Mouse (Mus musculus): ENCODE measurements around the gene Bcas1. TPM values are rescaled to one million over a fixed set of nuclear protein-coding genes. Genes with fewer than 3 reads are reported as not detected.
"Not testable (repeated sequence)": the region's sequence is repeated elsewhere in the genome, so short reads cannot be mapped to it uniquely, and the experiment has no call there.

Gene Bcas1
- 1 to 10 TPM; 1.7 to 1.9 TPM for total RNA-seq (2021)
- long read RNA-seq, experiment 1, partial matches to known transcripts: 0 of 3 reads
- long read RNA-seq, experiment 1, other reads (novel, unspliced or antisense): 3 of 3 reads
- long read RNA-seq, experiment 2: 0 reads

- no peak for DNase-seq
These were observed at the start of gene Bcas1 for GRCm38 (mm10) chr2:170427704-170428103. Bcas1 (minus strand) TSS chr2:170427845.

GRCm38 (mm10) chr2:170476643-170477042 lies 49.0 kb upstream of the Bcas1 start:
- no peak for DNase-seq

GRCm38 (mm10) chr2:170476215-170476614 lies 48.6 kb upstream of the Bcas1 start:
- no peak for DNase-seq

- no peak for DNase-seq
These were observed 47.5 kb upstream of the Bcas1 start for GRCm38 (mm10) chr2:170475164-170475563.

- DNase-seq: no peak
These were observed 46.5 kb upstream of the Bcas1 start for GRCm38 (mm10) chr2:170474125-170474524.

GRCm38 (mm10) chr2:170470591-170470990 lies 42.9 kb upstream of the Bcas1 start:
- no peak for DNase-seq

GRCm38 (mm10) chr2:170469616-170470308 lies 42.1 kb upstream of the Bcas1 start:
- DNase-seq: no peak

GRCm38 (mm10) chr2:170468009-170468408 lies 40.4 kb upstream of the Bcas1 start:
- DNase-seq: no peak

- DNase-seq: no peak
These were observed 37.2 kb upstream of the Bcas1 start for GRCm38 (mm10) chr2:170464817-170465216.

- no peak for DNase-seq
These were observed 34.0 kb upstream of the Bcas1 start for GRCm38 (mm10) chr2:170461652-170462051.

GRCm38 (mm10) chr2:170459805-170460204 lies 32.2 kb upstream of the Bcas1 start:
- no peak for DNase-seq

GRCm38 (mm10) chr2:170459183-170459582 lies 31.5 kb upstream of the Bcas1 start:
- DNase-seq: no peak

- DNase-seq: not testable (repeated sequence)
These were observed 26.2 kb upstream of the Bcas1 start for GRCm38 (mm10) chr2:170453809-170454208.

- peak; percentile 31 for DNase-seq
These were observed 23.3 kb upstream of the Bcas1 start for GRCm38 (mm10) chr2:170450933-170451332.

GRCm38 (mm10) chr2:170447651-170448050 lies 20.0 kb upstream of the Bcas1 start:
- no peak for DNase-seq

- DNase-seq: no peak
These were observed 19.3 kb upstream of the Bcas1 start for GRCm38 (mm10) chr2:170446843-170447383.

- no peak for DNase-seq
These were observed 18.2 kb upstream of the Bcas1 start for GRCm38 (mm10) chr2:170445861-170446260.

GRCm38 (mm10) chr2:170442535-170442934 lies 14.9 kb upstream of the Bcas1 start:
- DNase-seq: no peak

- DNase-seq: no peak
These were observed 11.1 kb upstream of the Bcas1 start for GRCm38 (mm10) chr2:170438782-170439181.

- no peak for DNase-seq
These were observed 8.6 kb upstream of the Bcas1 start for GRCm38 (mm10) chr2:170436204-170436603.

GRCm38 (mm10) chr2:170432152-170432551 lies 4.5 kb upstream of the Bcas1 start:
- no peak for DNase-seq

GRCm38 (mm10) chr2:170428966-170429365 lies 1.3 kb upstream of the Bcas1 start:
- no peak for DNase-seq

GRCm38 (mm10) chr2:170424131-170424530 lies 3.5 kb downstream of the Bcas1 start:
- no peak for DNase-seq

- no peak for DNase-seq
These were observed 5.7 kb downstream of the Bcas1 start for GRCm38 (mm10) chr2:170421924-170422323.
